Mouse (Mus musculus): Measurements from ENCODE around the gene Lpin1. TPM values are rescaled to one million over a fixed set of nuclear protein-coding genes. Genes with fewer than 3 reads are reported as not detected.

Gene Lpin1
- total RNA-seq, 2 experiments from 2014 or later: 279 to 395 TPM

DNA sequence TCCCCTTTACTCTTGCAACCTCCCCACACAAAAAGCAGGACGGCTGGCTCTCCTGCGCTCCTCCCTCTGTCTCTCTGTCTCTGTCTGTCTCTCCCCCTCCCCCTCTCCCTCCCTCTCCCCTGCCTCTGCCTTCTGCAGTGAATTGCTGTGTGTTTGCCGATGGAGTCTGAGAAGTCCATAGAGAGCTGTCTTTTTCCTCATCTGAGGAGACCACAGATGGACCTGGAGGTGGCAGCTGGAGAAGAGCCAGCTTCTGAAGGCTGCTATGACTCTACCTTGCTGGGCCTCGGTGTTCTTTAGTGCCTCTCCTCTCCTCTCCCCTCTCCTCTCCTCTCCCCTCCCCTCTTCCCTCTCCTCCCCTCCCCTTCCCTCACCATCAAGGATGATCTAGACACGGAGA lies 5.1 kb downstream of the Lpin1 start:
- intact Hi-C loops (cut with DNase I): no loop called here
- no peak overlapping the region for H3K27ac ChIP-seq
- no peak overlapping the region for H3K4me3 ChIP-seq
- TF ChIP-seq CTCF (IDR thresholded peaks at IDR 0.05): no peak
- DNase-seq: no peak

DNA sequence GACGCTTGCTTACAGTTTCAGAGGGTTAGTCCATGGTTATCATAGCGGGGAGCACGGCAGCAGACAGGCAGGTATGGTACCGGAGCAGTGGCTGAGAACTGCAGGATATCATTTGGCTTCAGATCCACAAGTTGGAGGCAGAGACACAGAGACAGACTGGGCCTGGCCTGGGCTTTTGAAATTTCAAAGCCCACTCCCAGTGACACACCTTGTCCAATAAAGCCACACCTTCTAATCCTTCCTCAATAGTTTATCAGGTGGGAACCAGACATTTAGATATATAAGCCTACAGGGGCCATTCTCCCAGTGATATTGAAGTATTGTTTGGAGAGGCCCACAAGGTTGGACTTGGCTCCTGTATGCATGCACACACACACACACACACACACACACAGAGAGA lies 8.5 kb downstream of the Lpin1 start:
- no peak for DNase-seq
- 0 out of 2 replicates have a peak overlapping the region, but pooled peaks have one; percentile 24 for H3K27ac ChIP-seq
- intact Hi-C loops (cut with DNase I): no loop called here
- TF ChIP-seq CTCF (IDR thresholded peaks at IDR 0.05): no peak
- H3K4me3 ChIP-seq: no peak overlapping the region

DNA sequence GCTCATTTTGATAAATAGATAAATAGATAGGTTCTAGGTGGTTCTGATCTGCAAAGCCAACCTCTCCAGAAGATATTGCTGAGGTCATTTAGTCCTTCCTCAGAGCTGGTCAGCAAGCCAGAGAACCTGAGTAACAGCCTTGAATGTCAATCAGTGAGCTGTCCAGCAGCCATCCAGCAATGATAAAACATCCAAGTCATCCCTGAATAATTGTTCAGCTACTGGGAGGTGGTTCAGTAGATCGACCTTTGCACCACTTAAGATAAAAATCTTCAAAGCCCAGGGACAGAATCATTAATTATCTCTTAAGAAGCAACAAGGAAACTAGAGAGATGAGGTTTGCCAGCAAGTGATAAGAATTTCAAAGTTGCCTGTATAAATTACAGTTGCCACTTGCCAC lies 10.4 kb downstream of the Lpin1 start:
- Histone ChIP-seq H3K27ac (peak overlapping the region; percentile 71), H3K4me3 (no peak overlapping the region)
- no peak for DNase-seq
- TF ChIP-seq CTCF (IDR thresholded peaks at IDR 0.05): no peak
- intact Hi-C loops (cut with DNase I): no loop called here

DNA sequence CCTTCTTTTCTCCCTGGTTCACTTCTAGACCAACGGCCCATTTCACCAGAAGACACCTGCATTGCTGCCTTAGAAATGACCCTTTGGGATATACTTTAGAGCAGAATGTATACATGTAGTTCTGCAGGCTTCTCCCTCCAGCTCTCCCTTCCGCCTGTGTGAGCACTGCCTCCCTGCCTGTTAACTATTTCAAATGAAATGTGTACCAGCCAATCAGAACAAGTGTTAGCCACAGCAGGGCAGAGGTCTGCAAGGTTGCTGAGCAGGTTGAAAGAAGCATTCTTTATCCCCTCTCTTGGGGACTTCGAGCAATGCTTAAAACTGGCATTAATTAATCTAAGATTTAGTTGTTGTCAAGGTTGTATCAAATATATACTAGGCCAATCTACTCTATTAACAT lies 11.4 kb downstream of the Lpin1 start:
- H3K27ac ChIP-seq: peak overlapping the region; percentile 71
- no peak for TF ChIP-seq CTCF (IDR thresholded peaks at IDR 0.05)
- H3K4me3 ChIP-seq: no peak overlapping the region
- intact Hi-C loops (cut with DNase I): no loop called here
- no peak for DNase-seq

DNA sequence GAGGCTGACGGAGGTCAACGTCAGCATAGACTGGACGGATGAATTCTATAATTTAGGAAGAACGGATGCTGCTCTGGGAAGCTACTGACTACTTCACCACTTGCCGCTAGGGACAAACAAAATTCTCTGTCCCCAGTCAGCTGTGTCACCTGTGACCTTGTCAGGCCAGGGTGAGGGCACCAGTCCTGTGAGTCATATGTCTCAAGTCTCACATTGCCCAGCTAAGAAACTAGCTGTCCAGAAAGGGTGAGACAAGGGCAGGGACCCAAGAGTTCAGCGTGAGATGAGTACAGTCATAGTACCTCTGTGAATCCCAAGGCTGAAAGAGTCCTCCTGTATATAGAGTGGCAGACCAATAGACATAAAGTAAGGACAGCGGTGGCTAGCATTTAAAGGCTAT lies 17.0 kb downstream of the Lpin1 start:
- peak; percentile 84 for DNase-seq
- intact Hi-C loops (cut with DNase I): no loop called here
- peak; percentile 50 for TF ChIP-seq CTCF (IDR thresholded peaks at IDR 0.05)
- Histone ChIP-seq H3K4me3 (no peak overlapping the region), H3K27ac (peak overlapping the region; percentile 92)

DNA sequence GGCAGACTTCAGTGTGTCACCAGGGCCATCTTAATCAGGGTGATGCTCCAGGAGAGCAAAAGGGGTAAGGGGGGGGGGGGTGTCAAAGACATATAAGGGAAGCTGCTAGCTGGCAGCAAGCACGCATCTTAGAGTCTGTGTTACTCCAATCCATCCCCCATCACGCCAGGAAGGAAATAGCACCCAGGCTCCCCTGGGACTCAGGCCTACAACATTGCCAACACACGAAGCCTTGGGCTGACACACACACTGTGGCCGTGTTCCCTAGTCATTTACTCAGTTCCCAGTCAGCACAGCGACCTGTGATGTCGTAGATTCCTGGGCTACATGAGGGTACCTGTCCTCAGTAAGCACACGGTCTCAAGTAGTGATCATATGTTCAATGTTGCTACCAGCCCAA lies 17.8 kb downstream of the Lpin1 start:
- intact Hi-C loops (cut with DNase I): no loop called here
- TF ChIP-seq CTCF (IDR thresholded peaks at IDR 0.05): no peak
- DNase-seq: peak; percentile 62
- H3K27ac ChIP-seq: peak overlapping the region; percentile 92
- H3K4me3 ChIP-seq: no peak overlapping the region; the same call in 1 of the 2 replicates

DNA sequence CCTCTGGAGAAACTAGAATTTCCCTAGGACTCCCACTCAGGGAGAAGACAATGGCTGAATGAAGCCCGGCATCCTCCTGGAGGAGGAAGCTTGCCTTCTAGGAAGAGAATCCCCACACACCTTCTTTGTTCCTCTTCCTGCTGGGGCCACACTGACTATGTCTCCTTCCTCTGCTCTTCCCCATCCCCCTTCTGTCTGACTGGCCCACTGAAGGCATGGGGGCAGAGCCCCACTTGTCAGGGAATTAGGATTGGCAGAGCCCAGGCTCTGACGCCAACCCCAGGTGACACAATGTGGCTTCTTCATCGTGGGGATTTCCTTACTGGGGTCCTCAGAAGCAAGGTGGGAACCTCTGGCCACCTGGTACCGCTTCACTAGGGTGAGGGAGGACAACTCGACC lies 18.3 kb downstream of the Lpin1 start:
- Histone ChIP-seq H3K27ac (peak overlapping the region; percentile 92), H3K4me3 (peak overlapping the region; percentile 94)
- TF ChIP-seq CTCF (IDR thresholded peaks at IDR 0.05): no peak
- intact Hi-C loops (cut with DNase I): no loop called here
- no peak for DNase-seq

DNA sequence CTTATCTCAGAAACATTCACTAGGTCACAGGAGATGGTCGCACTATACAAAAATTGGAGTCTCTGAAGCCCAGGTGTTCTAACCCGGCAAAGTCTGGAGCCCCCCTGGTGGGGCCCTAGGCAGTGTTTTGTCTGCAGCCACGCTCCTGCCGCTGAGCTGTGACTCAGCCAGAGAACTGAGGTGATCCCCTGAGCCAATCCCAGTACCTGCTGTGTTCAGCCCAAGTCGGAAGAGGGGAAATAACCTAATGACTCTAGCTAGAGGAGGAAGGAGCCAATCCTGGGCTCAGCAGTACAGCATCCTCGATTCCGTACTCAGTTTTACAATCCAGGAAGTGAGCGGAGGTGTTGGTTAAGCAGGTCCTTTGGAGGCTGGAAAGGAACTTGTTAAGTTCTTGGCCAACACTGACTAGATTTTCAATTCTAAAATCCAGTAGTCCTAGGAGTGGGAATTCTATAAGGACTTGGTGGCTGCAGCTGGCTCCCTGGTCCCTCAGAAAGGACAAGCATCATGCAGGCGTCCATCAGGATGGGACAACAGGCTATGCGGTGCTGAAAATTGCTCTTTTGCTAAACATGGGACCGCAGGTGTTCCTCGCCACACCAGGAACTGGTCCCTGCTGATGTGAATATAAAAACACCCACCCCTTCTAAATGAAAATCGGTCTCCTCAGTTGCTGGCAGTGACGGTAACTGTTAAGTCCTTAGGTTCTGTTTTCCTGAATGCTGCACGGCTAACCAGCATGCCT lies 19.1 kb downstream of the Lpin1 start:
- Histone ChIP-seq H3K4me3 (peak overlapping the region; percentile 94), H3K27ac (peak overlapping the region; percentile 92)
- no peak for TF ChIP-seq CTCF (IDR thresholded peaks at IDR 0.05)
- DNase-seq: peak; percentile 87
- intact Hi-C loops (cut with DNase I): no loop called here

DNA sequence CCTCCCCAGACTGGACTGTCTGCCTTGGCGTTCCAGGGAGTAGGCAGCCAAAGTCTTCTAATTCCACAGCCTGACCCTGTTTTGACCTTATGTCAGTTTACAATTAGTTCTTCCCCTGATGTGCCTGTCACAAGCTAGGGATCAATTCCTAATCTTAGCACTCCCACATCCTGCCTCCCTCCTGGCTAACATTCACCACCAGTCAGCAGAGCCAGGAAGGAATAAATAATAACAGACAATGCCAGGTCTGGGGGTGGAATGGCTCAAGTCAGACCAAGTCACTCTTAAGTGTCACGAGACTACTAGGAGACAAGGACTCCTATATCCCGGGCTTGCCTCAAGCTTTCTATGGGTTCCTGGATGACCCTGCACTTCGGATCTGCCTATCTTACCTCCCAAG lies 20.8 kb downstream of the Lpin1 start:
- no peak for DNase-seq
- no peak for TF ChIP-seq CTCF (IDR thresholded peaks at IDR 0.05)
- intact Hi-C loops (cut with DNase I): loop anchor here (1.0 kb wide), 1 partner anchor 47 kb away; no protein-coding TSS in a partner anchor
- H3K27ac ChIP-seq: peak overlapping the region; percentile 92
- peak overlapping the region; percentile 94 for H3K4me3 ChIP-seq

DNA sequence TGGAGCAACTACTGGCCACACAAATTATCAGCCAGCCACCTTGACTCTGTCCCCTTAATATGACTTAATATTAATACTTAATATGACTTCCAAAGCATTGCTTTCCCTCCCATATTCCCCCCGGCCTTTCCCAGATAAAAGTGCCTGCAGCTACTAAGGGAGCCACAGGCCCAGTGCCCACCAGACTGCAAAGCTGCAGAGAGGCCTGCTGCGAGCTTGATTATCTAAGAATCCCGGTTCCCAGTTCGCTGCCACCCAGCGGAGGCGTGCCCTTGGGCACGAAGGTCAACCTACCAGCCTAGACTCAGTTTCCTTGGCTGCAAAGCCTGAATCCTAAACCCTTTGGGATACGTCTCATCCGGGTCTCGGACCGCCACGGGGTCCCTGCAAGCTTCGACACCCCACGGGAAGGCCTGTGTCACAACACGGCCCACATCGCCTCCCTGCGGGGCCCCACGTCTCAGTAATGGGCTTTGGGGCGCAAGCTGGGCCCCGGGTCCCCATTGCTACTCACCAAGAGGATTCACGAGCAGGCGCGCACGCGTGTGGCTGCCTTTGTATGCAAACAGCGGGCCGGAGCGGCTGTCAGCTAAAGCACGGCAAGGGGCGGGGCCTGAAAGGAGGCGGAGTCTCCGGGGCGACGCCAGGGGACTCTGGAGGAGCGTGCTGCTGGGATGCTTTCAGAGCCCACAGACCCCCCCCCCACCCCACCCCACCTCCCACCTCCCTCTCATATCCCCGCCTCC lies 21.4 kb downstream of the Lpin1 start:
- DNase-seq: peak; percentile 94
- no peak for TF ChIP-seq CTCF (IDR thresholded peaks at IDR 0.05)
- Histone ChIP-seq H3K4me3 (peak overlapping the region; percentile 94), H3K27ac (peak overlapping the region; percentile 92)
- intact Hi-C loops (cut with DNase I): no loop called here

DNA sequence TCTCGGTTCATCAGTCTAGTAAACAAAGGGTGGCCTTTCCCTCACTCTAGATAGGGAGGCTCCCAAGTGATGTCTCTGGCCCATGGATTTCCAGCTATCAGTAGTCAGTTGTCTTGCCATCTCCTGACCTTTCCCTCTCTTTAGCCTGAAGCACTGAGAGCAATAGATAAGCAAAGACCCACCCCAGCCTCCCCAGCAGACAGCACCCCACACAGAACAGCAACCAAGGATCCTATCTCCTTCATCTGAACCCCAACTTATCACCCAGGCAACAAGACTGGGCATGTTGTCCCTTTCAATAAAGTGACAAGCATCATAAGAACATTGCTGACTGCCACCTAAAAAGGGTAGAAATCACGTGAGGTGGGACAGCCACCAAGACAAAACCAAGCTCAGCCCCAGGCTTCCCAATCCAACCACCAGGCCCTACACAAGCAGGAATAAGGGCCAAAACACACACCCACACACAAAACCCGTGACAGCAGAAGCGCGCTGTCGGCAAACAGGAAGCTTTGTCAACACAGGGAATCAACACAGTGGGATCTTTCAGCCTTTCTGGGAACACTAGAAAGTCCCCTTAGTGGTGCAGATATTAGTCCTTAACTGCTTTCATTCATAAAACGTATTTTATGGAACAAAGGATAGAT lies 22.2 kb downstream of the Lpin1 start:
- TF ChIP-seq CTCF (IDR thresholded peaks at IDR 0.05): no peak
- peak; percentile 51 for DNase-seq
- Histone ChIP-seq H3K4me3 (peak overlapping the region; percentile 94), H3K27ac (peak overlapping the region; percentile 92)
- intact Hi-C loops (cut with DNase I): no loop called here

DNA sequence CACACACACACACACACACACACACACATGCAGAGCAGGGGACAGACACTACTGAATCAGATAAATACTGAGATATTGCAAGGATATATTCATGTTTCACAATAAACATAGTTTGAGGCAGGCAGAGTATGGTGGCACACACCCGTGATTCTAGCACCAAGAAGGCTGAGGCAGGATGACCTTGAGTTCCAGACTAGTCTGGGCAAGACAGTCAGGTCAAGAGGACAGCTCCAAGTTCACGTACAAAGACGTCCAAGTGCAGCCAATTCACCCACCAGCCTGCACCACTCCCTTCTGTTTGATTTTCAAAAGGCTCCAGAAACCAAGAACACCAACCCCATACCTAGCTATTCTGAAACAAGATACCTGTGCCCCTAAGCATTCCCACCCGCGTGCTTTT lies 23.0 kb downstream of the Lpin1 start:
- no peak for TF ChIP-seq CTCF (IDR thresholded peaks at IDR 0.05)
- intact Hi-C loops (cut with DNase I): no loop called here
- H3K4me3 ChIP-seq: peak overlapping the region; percentile 94

DNA sequence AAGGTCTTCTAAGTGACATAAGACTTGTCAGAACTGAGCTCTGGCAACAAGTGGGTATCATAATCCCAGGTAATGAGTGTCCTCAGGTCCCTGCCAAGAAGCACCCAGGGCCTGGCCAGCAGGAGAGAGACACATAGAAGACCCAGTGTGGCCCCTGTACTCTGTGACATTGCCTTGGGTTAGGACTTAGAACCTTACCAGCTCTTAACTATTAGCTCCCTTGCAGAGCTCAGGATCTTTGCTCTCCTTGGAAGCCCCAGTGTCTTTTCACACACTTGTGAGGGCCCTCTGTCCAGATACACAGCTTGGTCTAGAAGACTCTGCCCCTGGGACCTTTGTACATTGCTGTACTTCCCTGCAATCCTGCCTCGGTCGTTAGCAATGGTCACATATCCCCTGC lies 23.7 kb downstream of the Lpin1 start:
- intact Hi-C loops (cut with DNase I): no loop called here
- Histone ChIP-seq H3K27ac (peak overlapping the region; percentile 92), H3K4me3 (peak overlapping the region; percentile 94)
- peak; percentile 61 for DNase-seq
- TF ChIP-seq CTCF (IDR thresholded peaks at IDR 0.05): no peak

More for the DNA sequence above, 23.0 kb downstream of the Lpin1 start:
- no peak for DNase-seq
- peak overlapping the region; percentile 92 for H3K27ac ChIP-seq
